Mouse (Mus musculus): ENCODE measurements at regions not wholly inside any gene's neighbourhood (a gene's known extent, or its start where the extent isn't known, plus 50 kb on each side); places are given as distances from the start of the nearest gene placed in this dataset.

GRCm38 (mm10) chr6:51168775-51169695 lies 263.4 kb upstream of the Nfe2l3 start:
- DNase-seq (ENCODE audit: low spot score), result peak; percentile 37

- no peak for DNase-seq (ENCODE audit: low spot score)
Measured at GRCm38 (mm10) chr6:51169971-51170411, 262.5 kb upstream of the Nfe2l3 start.

DNA sequence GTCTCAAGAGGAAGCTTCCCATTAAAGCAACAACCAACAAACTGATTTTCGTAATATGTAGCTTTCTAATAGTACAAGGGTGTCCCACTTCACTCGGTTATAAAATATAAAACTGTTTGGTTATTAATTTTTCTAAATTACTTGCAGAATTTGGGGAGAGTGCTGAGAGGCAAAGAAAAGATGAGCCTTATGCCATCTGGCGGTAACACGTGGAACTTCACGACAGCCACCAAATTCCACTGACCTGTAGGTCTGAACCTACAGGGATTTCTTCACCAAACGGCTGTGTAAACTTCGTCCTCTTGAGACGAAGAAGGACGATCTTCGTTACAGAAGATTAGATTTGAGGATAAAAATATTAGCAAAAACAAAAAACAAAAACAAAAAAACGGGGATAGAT lies 262.1 kb upstream of the Nfe2l3 start:
- DNase-seq (ENCODE audit: low spot score), result peak; percentile 53

DNA sequence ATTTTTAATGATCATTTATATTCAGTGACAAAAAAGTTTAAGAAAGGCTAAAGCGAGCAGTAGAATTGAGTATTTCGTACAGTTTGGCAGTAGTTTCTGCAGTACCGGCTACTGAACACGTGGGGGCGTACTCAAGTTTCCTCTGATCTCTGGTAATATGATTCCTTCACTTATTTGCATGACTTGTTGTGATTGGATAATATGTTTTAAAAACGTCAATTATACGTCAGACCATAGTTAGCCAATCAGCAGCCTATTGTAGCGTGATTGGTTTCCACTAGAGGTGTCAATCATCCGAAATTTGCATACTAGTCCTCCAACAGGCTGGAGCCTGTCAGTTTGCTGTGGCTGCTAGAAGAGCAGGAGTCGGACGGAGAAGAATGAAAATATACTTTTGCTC lies 261.6 kb upstream of the Nfe2l3 start:
- peak; percentile 86 for DNase-seq (ENCODE audit: low spot score)

GRCm38 (mm10) chr6:51171761-51172160 lies 260.7 kb upstream of the Nfe2l3 start:
- DNase-seq (ENCODE audit: low spot score), result peak; percentile 48

- peak; percentile 43 for DNase-seq (ENCODE audit: low spot score)
Measured at GRCm38 (mm10) chr6:51172331-51172791, 260.1 kb upstream of the Nfe2l3 start.

GRCm38 (mm10) chr6:51172856-51173619 lies 259.4 kb upstream of the Nfe2l3 start:
- DNase-seq (ENCODE audit: low spot score), result peak; percentile 91

GRCm38 (mm10) chr6:51173620-51174442 lies 258.6 kb upstream of the Nfe2l3 start:
- no peak for DNase-seq (ENCODE audit: low spot score)

- DNase-seq (ENCODE audit: low spot score), result no peak
Measured at GRCm38 (mm10) chr6:51174443-51175021, 257.9 kb upstream of the Nfe2l3 start.

DNA sequence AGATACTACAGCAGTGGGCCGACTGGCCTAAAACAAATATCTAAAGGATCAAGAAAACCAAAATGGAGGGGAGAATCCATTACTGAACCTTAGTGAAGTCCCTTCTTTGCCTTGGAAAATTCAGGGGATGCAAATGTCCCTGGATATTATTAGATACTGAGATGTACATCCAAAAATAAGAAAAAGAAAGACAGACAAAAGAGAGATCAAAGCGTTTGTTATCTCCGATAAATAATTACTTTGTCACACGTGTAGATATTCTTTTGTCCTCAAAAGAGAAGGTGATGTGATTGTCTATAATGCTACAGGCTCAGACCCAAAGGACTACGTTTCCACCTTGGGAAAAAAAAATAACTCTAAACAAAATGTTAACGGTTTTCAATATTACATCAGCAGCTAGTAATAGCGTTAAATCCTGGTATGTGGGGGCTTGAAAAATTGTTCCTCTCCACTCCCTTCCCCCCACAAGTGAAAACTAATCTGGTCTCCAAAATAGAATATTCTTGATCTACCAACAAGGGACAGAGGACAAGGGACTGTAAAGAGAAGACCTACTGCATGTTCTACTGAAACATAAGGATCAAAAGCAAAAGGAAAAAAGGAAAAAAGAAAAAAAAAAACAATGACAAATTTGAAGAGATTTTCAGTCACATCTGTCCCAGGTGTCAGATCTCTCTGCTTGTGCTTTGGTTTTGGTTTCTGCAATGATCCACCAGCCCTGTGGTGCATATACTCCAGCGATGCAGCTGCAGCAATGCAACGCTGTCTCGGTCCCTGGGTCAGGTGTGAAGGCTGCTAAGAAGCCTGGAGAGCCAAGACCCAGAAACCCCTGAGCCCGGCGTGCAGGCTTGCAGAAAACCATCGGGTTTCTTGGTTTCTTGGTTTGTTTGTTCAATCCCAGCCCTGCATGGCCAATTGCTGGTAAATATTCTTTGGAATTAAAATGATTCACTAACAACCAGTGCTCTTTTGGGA lies 256.6 kb upstream of the Nfe2l3 start:
- DNase-seq (ENCODE audit: low spot score), result no peak

- no peak for DNase-seq (ENCODE audit: low spot score)
Measured at GRCm38 (mm10) chr6:51176791-51177433, 255.6 kb upstream of the Nfe2l3 start.

DNA sequence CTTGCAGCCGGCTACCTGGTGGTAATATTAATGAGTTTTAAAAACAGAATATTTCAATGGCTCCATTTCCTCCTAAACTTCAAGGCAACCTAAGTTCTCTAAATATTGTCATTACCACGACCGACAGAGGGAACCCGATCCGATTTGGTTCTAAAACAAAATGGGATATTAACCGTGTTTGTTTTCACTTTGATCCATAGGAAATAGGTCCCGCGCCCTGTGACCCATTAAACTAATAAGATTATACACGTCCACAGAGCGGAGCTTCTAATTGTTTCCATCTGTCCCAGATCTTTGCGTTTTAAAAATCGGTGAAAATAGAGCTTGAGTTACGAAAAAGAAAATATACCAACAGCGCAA lies 254.8 kb upstream of the Nfe2l3 start:
- DNase-seq (ENCODE audit: low spot score), result no peak

- peak; percentile 96 for DNase-seq (ENCODE audit: low spot score)
Measured at GRCm38 (mm10) chr6:51178061-51178791, 254.2 kb upstream of the Nfe2l3 start.

DNA sequence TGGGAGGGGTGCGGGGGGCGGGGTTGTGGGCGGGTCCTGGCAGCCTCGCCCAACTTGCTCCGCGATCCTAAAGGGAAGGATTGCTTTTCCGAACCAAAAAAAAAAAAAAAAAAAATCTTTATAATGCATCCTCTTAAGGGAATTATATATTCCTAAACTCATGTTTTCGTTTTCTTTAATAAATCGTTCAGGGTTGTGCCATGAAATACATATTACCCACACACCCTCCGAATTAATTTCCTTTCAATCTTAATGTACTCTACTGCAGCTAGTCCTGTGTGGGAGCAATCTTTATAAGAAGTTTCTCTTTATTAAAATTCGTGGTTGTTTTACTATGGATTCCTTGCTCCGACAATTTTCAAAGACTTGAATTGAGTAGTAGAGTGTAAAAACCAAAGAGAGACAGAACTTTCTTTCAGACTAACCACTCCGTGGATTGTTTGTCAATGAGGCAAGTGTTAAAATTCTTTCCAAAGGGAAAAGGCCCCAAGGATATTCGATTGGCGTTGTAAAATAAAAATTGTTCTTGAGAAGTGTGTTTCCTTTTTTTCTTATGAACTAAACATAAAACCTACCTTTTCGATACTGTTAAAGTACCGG lies 253.6 kb upstream of the Nfe2l3 start:
- no peak for DNase-seq (ENCODE audit: low spot score)

DNA sequence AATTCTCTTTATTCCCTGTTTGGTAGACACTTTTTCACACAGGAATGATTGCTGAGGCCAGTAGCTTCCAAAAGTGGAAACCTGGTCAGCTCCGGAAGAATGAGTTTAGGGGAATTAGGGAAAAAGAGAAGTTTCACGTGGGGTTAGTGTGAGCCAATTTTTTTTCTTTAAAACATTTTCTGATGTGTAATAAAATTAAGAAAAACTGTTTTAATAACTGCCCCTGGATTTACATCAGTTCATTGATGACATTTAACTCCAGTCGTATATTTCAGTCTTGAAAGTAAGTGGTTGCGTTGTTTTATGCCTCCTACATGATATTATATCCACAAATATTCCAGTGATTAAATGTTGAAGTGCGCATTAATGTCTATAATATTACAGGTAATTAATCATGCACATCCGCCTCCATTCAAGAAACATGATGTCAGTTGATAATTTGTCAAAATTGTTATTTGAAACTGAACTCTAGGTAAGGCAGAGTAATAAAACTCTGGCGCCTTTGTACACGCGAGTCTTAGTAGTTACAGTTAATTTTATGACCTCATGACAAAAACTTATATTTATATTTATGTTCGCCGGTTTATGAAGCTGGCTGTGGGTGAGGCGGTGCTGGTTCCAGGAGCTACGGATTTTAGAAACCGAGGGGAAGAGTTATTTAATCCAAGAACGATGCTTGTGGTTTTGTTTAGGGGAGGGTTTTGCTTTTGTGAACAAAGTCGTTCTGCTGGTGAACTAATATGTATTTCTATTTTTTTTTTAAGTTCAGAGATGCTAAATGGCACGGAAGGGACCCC lies 252.5 kb upstream of the Nfe2l3 start:
- DNase-seq (ENCODE audit: low spot score), result no peak

DNA sequence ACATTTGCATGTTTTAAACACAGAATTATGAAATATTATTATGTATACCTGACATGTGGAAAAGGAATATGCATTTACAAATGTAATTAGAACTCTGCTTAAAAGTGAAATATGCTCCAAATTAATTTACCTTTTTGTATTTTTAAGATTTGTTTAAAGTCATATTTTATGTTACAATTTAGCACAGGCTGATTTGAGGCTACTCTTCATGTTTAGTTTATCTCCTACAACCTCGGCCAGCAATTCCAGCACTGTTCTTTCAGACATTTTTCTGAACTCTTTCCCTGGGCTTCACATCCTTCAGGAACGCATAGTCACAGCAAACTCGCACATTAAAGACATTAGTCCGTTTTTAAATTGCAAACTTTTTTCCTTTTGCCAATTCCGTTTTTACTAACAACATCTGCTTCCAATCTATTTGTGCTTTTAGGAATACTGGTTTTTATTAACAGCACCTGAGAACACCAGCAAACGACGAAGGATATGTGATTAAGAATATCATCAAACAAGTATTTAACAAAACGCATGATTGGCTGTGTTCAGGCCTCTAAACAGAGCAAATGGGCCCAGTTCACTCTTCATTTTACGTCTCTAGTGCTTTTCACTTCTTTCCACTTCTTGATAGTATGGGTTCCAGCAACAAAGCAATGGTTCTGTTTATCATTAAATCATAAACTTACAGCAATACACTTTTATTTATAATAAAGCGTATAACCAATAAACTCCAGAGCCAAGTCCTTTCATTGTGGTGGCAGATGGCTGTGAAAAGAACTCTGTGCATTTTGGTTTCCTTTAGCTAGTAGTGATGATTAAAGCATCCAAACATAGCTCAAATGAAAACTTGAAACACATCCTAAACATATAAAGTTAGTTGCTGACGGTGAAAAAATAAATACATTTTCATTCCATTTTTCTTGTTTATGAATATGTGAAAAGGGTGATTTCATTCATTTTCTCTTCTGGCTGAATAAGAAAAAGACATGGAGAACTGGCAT lies 251.3 kb upstream of the Nfe2l3 start:
- DNase-seq (ENCODE audit: low spot score), result no peak

- DNase-seq (ENCODE audit: low spot score), result no peak
Measured at GRCm38 (mm10) chr6:51181905-51182304, 250.6 kb upstream of the Nfe2l3 start.

Measured in testis, postnatal 14 days (tissue).